ENCODE assay signal across 14 mouse cellular contexts in the genomic region with DNA sequence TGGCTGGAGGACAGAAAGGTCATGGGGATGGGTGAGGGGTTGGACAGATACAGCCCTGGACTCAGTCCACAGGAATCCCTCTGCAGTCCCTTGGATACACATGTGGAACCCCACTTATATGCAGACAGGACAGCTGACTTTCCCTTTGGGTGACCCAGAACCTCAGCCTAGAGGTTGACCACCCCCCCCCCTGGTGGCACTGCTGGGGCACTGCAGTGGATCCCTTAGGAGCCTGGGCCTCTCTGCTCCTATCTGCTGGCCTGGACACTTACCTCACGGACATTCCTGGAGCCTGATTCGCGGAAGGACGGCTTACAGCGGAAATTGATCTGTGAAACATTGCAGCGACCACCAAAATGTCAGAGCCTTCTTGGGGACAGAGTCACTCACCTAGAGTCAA. TPM values are rescaled to one million over a fixed set of nuclear protein-coding genes. Genes with fewer than 3 reads are reported as not detected.
DNase-seq lines count a peak whose midpoint lies in the region; ATAC-seq and TF ChIP-seq lines count a peak whose summit lies in the region.
"Had no signal": no experiment of that assay in that cellular context is flagged by ENCODE, and none has a peak within 500 bp of the region (broad histone marks: within the 10 kb centered on the region; RNA-seq: fewer than 3 reads in every experiment).

No protein-coding gene starts in this region.

- peak; percentile 31; the same call in 1 of the 2 replicates for ATAC-seq in common myeloid progenitor, adult 5-6 weeks (replicated peaks; ENCODE audit: low read depth, poor library complexity, severe bottlenecking)
- ATAC-seq: hindbrain, embryonic 16.5 days had no signal

- H3K27ac ChIP-seq in cerebellum, adult 2 months (ENCODE audit: insufficient read depth, low read length): no peak overlapping the region
- no peak overlapping the region for H3K27ac ChIP-seq in kidney, adult 2 months (ENCODE audit: insufficient read depth, low read depth, low read length)
- H3K27ac ChIP-seq: limb, embryonic 15.5 days; neural tube, embryonic 13.5 days had no signal

- TF ChIP-seq POLR2A in cerebellum, adult 2 months (IDR thresholded peaks at IDR 0.05; ENCODE audit: borderline replicate concordance, insufficient read depth, low read length): no peak
- TF ChIP-seq POLR2A in kidney, adult 2 months (IDR thresholded peaks at IDR 0.05; ENCODE audit: low read depth, low read length): no peak

- no peaks in the 10 kb centered on the region for H3K27me3 ChIP-seq in cerebellum, adult 2 months (ENCODE audit: control insufficient read depth, insufficient read depth, low read length)
- H3K27me3 ChIP-seq in kidney, adult 2 months (replicated peaks; ENCODE audit: control insufficient read depth, insufficient read depth, low read length): no peaks in the 10 kb centered on the region
- H3K27me3 ChIP-seq: limb, embryonic 15.5 days; neural tube, embryonic 13.5 days had no signal

- H3K4me3 ChIP-seq in cerebellum, adult 2 months (replicated peaks; ENCODE audit: insufficient read depth, low read depth, low read length): no peak overlapping the region
- H3K4me3 ChIP-seq in kidney, adult 2 months (ENCODE audit: insufficient read depth, low read depth, low read length): no peak overlapping the region
- H3K4me3 ChIP-seq: limb, embryonic 15.5 days; neural tube, embryonic 13.5 days had no signal

- peak in 1 of 2 experiments; percentile 23 for DNase-seq in cerebellum, adult 2 months
- no peak for DNase-seq in cerebellum, adult 11-12 months
- no peak for DNase-seq in kidney, adult 2 months
- DNase-seq in kidney, adult 11 months: no peak
- DNase-seq in 416B (ENCODE audit: low read depth): peak; percentile 46
- DNase-seq in ovary, postnatal 10 days (ENCODE audit: low spot score): no peak
- no peak for DNase-seq in MN1 (ENCODE audit: low spot score)
- DNase-seq: heart, adult 18-20 months; layer of hippocampus, adult 9-11 months; thymus, postnatal 4 days had no signal

- H3K36me3 ChIP-seq in kidney, adult 2 months (ENCODE audit: control insufficient read depth, insufficient read depth, low read length): no peaks in the 10 kb centered on the region; the same call in 1 of the 2 replicates

- TF ChIP-seq CTCF in cerebellum, adult 2 months (IDR thresholded peaks at IDR 0.05; ENCODE audit: borderline replicate concordance, insufficient read depth, low read depth, low read length): peak; percentile 43; the same call in 1 of the 2 replicates
- peak; percentile 39; the same call in 1 of the 2 replicates for TF ChIP-seq CTCF in kidney, adult 2 months (conservative IDR thresholded peaks at IDR 0.05; ENCODE audit: insufficient read depth, insufficient read length, low read depth, low read length)

- peaks cover 61% of the 10 kb centered on the region for H3K4me1 ChIP-seq in cerebellum, adult 2 months (ENCODE audit: control insufficient read depth, insufficient read depth, low read length)
- 0 out of 2 replicates have a peak, but pooled peaks cover 2% of the 10 kb centered on the region for H3K4me1 ChIP-seq in kidney, adult 2 months (ENCODE audit: control insufficient read depth, insufficient read depth, low read length)

- WGBS in cerebellum, adult 2 months: 80% methylated on average over 6 of the region's 6 CpGs
- 73% methylated on average over 6 of the region's 6 CpGs for WGBS in kidney, adult 2 months

RNA-seq across cellular contexts. Expression of gene Gm9821, which starts 3.1 kb away (rescaled TPM):
- polyA plus RNA-seq in cerebellum, adult 2 months (2012; rRNA removed): not detected in 2 replicates
- polyA plus RNA-seq in kidney, adult 2 months (2012; rRNA removed): not detected in 2 replicates
- 0.49 and 1.5 TPM in 2 replicates for total RNA-seq in common myeloid progenitor, adult 5-6 weeks (2017)
- total RNA-seq: heart, adult 18-20 months had no signal

RNA-seq across cellular contexts. Expression of gene Mdk, which starts 10.3 kb away (rescaled TPM):
- polyA plus RNA-seq in cerebellum, adult 2 months (2012; rRNA removed): 77.8 and 78.9 TPM in 2 replicates
- 76.0 and 80.1 TPM in 2 replicates for polyA plus RNA-seq in kidney, adult 2 months (2012; rRNA removed)
- total RNA-seq in common myeloid progenitor, adult 5-6 weeks (2017): 0.44 TPM in 1 of 2 replicates, not detected in the other

RNA-seq across cellular contexts. Expression of gene Chrm4, which starts 15.3 kb away (rescaled TPM):
- 2.0 TPM in 2 replicates for polyA plus RNA-seq in cerebellum, adult 2 months (2012; rRNA removed)
- 0.11 TPM in 1 of 2 replicates, not detected in the other for polyA plus RNA-seq in kidney, adult 2 months (2012; rRNA removed)
- total RNA-seq in common myeloid progenitor, adult 5-6 weeks (2017): 0.96 TPM in 1 of 2 replicates, not detected in the other
- total RNA-seq: heart, adult 18-20 months had no signal

RNA-seq across cellular contexts. Expression of gene Dgkz, which starts 33.3 kb away (rescaled TPM):
- 716 and 832 TPM in 2 replicates for polyA plus RNA-seq in cerebellum, adult 2 months (2012; rRNA removed)
- polyA plus RNA-seq in kidney, adult 2 months (2012; rRNA removed): 106 and 119 TPM in 2 replicates
- total RNA-seq in common myeloid progenitor, adult 5-6 weeks (2017): 102 and 117 TPM in 2 replicates
